Mouse (Mus musculus) megakaryocyte, embryonic 14.5 days (primary cell): ENCODE measurements around the gene Rsrp1.

ENCODE experiments used
- FLI1 ChIP-seq: IDR thresholded peaks from 2 replicates; pipeline ENCODE4 v1.6.1; 2012; ENCODE audit warnings: low read length, inconsistent platforms, mixed read lengths
- GATA1 ChIP-seq: IDR thresholded peaks from 3 replicates; pipeline ENCODE4 v1.6.1; 2012; ENCODE audit warnings: mixed read lengths, low read length, inconsistent platforms, borderline replicate concordance

DNA sequence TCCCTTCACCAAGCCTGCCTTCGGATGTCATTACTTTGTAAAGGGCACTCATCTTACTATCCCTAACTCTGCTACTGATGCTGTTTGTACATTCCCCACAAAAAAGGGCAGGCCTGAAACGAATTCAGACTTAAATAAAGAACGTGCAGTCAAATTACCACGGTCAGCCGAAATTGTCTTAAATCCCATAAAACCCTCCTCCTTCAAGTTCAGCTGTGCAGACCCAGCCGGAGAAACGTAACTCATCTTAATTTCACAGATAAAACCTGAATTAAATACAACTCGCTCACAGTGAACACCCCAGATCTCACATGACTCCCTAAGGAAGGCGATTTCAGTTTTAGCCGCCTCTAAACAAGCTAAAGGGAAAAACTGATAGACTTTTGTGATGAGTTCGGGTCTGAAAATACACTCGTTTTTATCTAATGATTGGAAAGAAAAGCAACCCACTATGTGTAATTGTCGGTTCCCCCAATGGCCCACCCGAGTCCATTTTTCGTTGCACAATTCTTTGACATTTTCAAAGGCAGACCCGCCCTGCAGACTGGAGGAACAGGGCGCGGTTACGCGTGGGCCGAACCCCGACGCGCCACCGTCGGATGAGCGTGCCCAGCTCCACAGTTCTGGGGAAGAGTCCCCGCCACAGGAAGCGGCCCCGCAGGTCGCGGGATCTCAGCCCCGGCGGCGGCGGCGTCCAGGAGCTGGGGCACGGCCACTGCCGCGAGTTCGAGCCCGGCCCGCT is 9.1 kb upstream of the Rsrp1 start:
- TF ChIP-seq GATA1 (no peak), FLI1 (no peak)
